Mouse (Mus musculus): Measurements from ENCODE around the gene Rasef.
"Not testable (repeated sequence)": the region's sequence is repeated elsewhere in the genome, so short reads cannot be mapped to it uniquely, and the experiment has no call there.

Gene Rasef

GRCm38 (mm10) chr4:73790260-73791185 lies at the start of gene Rasef:
TSS of gene Rasef (minus strand) at chr4:73790994.
- DNase-seq (ENCODE audit: low spot score): peak; percentile 55

- no peak for DNase-seq (ENCODE audit: low spot score)
Observed at GRCm38 (mm10) chr4:73826587-73826986, 35.8 kb upstream of the Rasef start.

- DNase-seq (ENCODE audit: low spot score): no peak
Observed at GRCm38 (mm10) chr4:73791186-73791540, 369 bp upstream of the Rasef start.

- no peak for DNase-seq (ENCODE audit: low spot score)
Observed at GRCm38 (mm10) chr4:73789534-73789933, 1.3 kb downstream of the Rasef start.

GRCm38 (mm10) chr4:73788076-73788730 lies 2.6 kb downstream of the Rasef start:
- no peak for DNase-seq (ENCODE audit: low spot score)

GRCm38 (mm10) chr4:73784147-73784546 lies 6.6 kb downstream of the Rasef start:
- no peak for DNase-seq (ENCODE audit: low spot score)

- DNase-seq (ENCODE audit: low spot score): no peak
Observed at GRCm38 (mm10) chr4:73781061-73781460, 9.7 kb downstream of the Rasef start.

GRCm38 (mm10) chr4:73775266-73775665 lies 15.5 kb downstream of the Rasef start:
- no peak for DNase-seq (ENCODE audit: low spot score)

GRCm38 (mm10) chr4:73773831-73774810 lies 16.7 kb downstream of the Rasef start:
- DNase-seq (ENCODE audit: low spot score): peak; percentile 27

GRCm38 (mm10) chr4:73772028-73772427 lies 18.8 kb downstream of the Rasef start:
- no peak for DNase-seq (ENCODE audit: low spot score)

GRCm38 (mm10) chr4:73770592-73770991 lies 20.2 kb downstream of the Rasef start:
- DNase-seq (ENCODE audit: low spot score): peak; percentile 10

- DNase-seq (ENCODE audit: low spot score): no peak
Observed at GRCm38 (mm10) chr4:73768156-73768555, 22.6 kb downstream of the Rasef start.

GRCm38 (mm10) chr4:73748219-73748618 lies 42.6 kb downstream of the Rasef start:
- no peak for DNase-seq (ENCODE audit: low spot score)

- DNase-seq (ENCODE audit: low spot score): no peak
Observed at GRCm38 (mm10) chr4:73739439-73739838, 51.4 kb downstream of the Rasef start.

- no peak for DNase-seq (ENCODE audit: low spot score)
Observed at GRCm38 (mm10) chr4:73719819-73720218, 71.0 kb downstream of the Rasef start.

- no peak for DNase-seq (ENCODE audit: low spot score)
Observed at GRCm38 (mm10) chr4:73718761-73719160, 72.0 kb downstream of the Rasef start.

- not testable (repeated sequence) for DNase-seq (ENCODE audit: low spot score)
Observed at GRCm38 (mm10) chr4:73683216-73683615, 107.6 kb downstream of the Rasef start, which contains the start of gene Gm428. TSS of gene Gm428 (plus strand) at chr4:73683516.

GRCm38 (mm10) chr4:73668054-73668453 lies 122.7 kb downstream of the Rasef start, which contains the start of gene Gm11239:
TSS of gene Gm11239 (plus strand) at chr4:73668354.
- not testable (repeated sequence) for DNase-seq (ENCODE audit: low spot score)

All from embryo, embryonic 10 days (tissue).